Mouse (Mus musculus) myocyte (in vitro differentiated cells): ENCODE measurements around the gene Gys1.
A peak's percentile ranks its signal among the peaks of the same experiment; 100 is the strongest.

Source experiments
- CEBPB ChIP-seq: IDR thresholded peaks from 2 replicates; pipeline ENCODE4 v1.6.1; 2011; ENCODE audit warnings: mild to moderate bottlenecking, moderate library complexity; ENCODE audit not compliant: poor library complexity, insufficient read depth, severe bottlenecking
- E2F4 ChIP-seq: IDR thresholded peaks from one replicate; pipeline ENCODE4 v1.6.1; 2011; ENCODE audit warnings: mild to moderate bottlenecking, control low read depth, moderate library complexity; ENCODE audit not compliant: insufficient read depth
- MAX ChIP-seq: IDR thresholded peaks from one replicate; pipeline ENCODE4 v1.6.1; 2011; ENCODE audit warnings: low read depth, mild to moderate bottlenecking, control low read depth
- MYOD1 ChIP-seq, 3 experiments: IDR thresholded peaks; one replicate each; pipeline ENCODE4 v1.6.1; 2011; ENCODE audit warnings: control low read depth in 2 of 3, low read depth in 2 of 3, mild to moderate bottlenecking in 2 of 3, moderate library complexity in 1 of 3; ENCODE audit not compliant: insufficient read length in 2 of 3, control insufficient read depth in 1 of 3
- MYOG ChIP-seq, 3 experiments: IDR thresholded peaks; one replicate each; pipeline ENCODE4 v1.6.1; 2011; ENCODE audit warnings: control low read depth in 2 of 3, low read depth in 2 of 3, mild to moderate bottlenecking in 2 of 3; ENCODE audit not compliant: insufficient read length in 2 of 3, control insufficient read depth in 1 of 3, insufficient read depth in 1 of 3
- POLR2A ChIP-seq: IDR thresholded peaks from one replicate; pipeline ENCODE4 v1.6.1; 2011; ENCODE audit warnings: low read depth, mild to moderate bottlenecking, control low read depth, moderate library complexity; ENCODE audit not compliant: insufficient read length
- POLR2AphosphoS2 ChIP-seq: IDR thresholded peaks from one replicate; pipeline ENCODE4 v1.6.1; 2011; ENCODE audit warnings: low read depth, control low read depth; ENCODE audit not compliant: insufficient read length
- TCF12 ChIP-seq: IDR thresholded peaks from one replicate; pipeline ENCODE4 v1.6.1; 2011; ENCODE audit warnings: mild to moderate bottlenecking, control low read depth; ENCODE audit not compliant: poor library complexity, insufficient read depth, severe bottlenecking
- USF1 ChIP-seq: IDR thresholded peaks from one replicate; pipeline ENCODE4 v1.6.1; 2011; ENCODE audit warnings: low read depth, mild to moderate bottlenecking, control low read depth, moderate library complexity

- no peak for TF ChIP-seq CEBPB
- TF ChIP-seq POLR2A = no peak
- TF ChIP-seq USF1 = no peak
- TF ChIP-seq E2F4 = no peak
- TF ChIP-seq MAX = no peak
- no peak for TF ChIP-seq MYOG (IDR thresholded peaks at IDR 0.05; ENCODE audit: control insufficient read depth in 1 of 3, insufficient read depth in 1 of 3, insufficient read length in 2 of 3, low read depth in 2 of 3)
- no peak for TF ChIP-seq TCF12
- peak; percentile 32 for TF ChIP-seq POLR2AphosphoS2
- no peak for TF ChIP-seq MYOD1 (IDR thresholded peaks at IDR 0.05; ENCODE audit: control insufficient read depth in 1 of 3, insufficient read length in 2 of 3, low read depth in 2 of 3)
These were observed 56.6 kb downstream of the Gys1 start for GRCm38 (mm10) chr7:45491264-45491663.
